Mouse (Mus musculus): ENCODE results near the gene Fndc1. TPM values are rescaled to one million over a fixed set of nuclear protein-coding genes. Genes with fewer than 3 reads are reported as not detected.

The Fndc1 gene
- polyA plus RNA-seq, 1 experiment from 2014 or later = 22.4 TPM

DNA sequence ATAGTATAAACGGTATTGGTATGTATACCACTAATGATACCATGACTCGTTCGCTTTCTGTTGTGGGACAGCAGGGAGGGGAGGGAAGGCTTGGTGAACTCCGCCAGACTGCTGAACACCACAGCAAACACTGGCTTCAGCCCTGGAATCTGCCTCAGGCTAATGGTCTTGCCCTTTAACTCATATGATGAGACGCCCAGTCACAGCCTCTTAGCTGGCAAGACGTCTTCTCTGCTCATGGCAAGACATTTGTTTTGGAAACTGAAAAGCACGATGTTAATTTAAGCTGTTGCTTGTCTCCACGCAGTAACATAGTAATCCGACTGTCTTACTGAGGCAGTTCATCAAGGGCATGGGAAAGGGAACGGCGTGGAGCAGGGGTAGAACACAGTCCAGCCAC, 72.1 kb downstream of the Fndc1 start:
- H3K27me3 ChIP-seq (ENCODE audit: control insufficient read depth, insufficient read depth, low read length) = no peaks in the 10 kb centered on the region
- no peaks in the 10 kb centered on the region for H3K9me3 ChIP-seq (ENCODE audit: control insufficient read depth, low read depth, low read length)
- no peak overlapping the region for H3K4me2 ChIP-seq (replicated peaks; ENCODE audit: low read depth, low read length)
- H3K4me1 ChIP-seq (ENCODE audit: control insufficient read depth, insufficient read depth, low read length) = no peaks in the 10 kb centered on the region
- WGBS = 77% methylated on average over 11 of the region's 11 CpGs
- no peak overlapping the region for H3K9ac ChIP-seq (replicated peaks; ENCODE audit: low read depth, low read length)
- no peaks in the 10 kb centered on the region for H3K36me3 ChIP-seq (ENCODE audit: control insufficient read depth, insufficient read depth, low read length)
- ATAC-seq (ENCODE audit: insufficient number of reproducible peaks, insufficient read depth, low FRiP score, low read depth) = no peak
- H3K27ac ChIP-seq (ENCODE audit: low read length) = no peak overlapping the region
- no peak overlapping the region for H3K4me3 ChIP-seq (ENCODE audit: low read depth, low read length)

DNA sequence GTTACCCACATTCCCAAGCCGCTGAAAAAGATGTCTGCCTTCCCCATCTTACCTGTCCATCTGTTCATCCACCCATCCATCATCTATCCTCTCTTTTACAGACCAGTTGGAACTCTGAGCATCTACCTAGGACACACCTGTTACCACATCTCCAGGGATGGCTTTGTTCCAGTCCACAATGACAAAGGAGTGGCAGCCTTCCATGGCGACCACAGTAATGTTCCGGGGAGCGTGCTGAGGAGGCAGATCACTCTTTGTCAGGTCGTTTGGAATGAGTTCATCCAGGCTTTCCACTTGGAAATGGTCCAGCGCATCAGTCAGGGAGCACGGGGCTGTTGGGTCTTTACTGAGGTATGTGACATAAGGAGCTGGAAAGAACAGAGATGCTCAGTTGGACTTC, 73.7 kb downstream of the Fndc1 start:
- no peaks in the 10 kb centered on the region for H3K27me3 ChIP-seq (ENCODE audit: control insufficient read depth, insufficient read depth, low read length)
- H3K27ac ChIP-seq (ENCODE audit: low read length) = no peak overlapping the region
- WGBS = 66% methylated on average over 7 of the region's 7 CpGs
- no peaks in the 10 kb centered on the region for H3K9me3 ChIP-seq (ENCODE audit: control insufficient read depth, low read depth, low read length)
- H3K36me3 ChIP-seq (ENCODE audit: control insufficient read depth, insufficient read depth, low read length) = no peaks in the 10 kb centered on the region
- H3K9ac ChIP-seq (replicated peaks; ENCODE audit: low read depth, low read length) = no peak overlapping the region
- H3K4me3 ChIP-seq (ENCODE audit: low read depth, low read length) = no peak overlapping the region
- no peaks in the 10 kb centered on the region for H3K4me1 ChIP-seq (ENCODE audit: control insufficient read depth, insufficient read depth, low read length)
- no peak overlapping the region for H3K4me2 ChIP-seq (replicated peaks; ENCODE audit: low read depth, low read length)
- no peak for ATAC-seq (ENCODE audit: insufficient number of reproducible peaks, insufficient read depth, low FRiP score, low read depth)

DNA sequence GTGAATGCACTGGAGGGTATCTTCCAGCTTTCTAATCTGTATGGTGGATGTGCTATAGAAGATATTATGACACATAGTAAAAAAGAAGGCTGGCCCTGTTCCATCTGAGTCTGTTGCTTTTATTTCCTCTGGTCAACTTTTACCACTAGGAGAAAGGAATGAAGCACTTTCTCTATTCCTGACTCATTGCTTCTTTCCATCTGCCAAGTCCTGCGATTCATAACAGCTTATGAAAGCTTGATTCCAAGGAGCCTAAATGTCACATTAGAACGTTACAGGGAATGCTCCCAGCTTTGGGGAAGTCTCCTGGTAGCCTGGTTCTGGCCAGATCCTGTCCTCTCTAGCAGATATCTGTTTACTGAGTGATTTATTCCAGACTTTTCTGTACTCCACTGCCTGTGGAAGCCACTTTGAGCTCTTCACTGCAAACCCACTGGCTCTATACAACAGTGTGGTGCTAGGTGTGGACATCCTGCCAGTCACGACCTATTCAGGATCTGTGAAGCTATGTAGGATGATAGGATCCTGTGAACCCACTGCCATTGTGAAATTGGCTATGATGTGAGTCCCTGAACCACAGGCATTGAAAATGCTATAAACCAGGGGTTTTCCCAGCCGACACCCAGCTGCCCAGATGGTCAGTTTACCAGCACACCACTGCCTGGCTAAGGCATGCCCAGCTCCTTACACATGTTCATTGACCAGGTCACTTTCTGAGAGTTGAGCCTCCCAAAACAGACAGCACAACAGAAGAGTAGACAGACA, 77.9 kb downstream of the Fndc1 start:
- Histone ChIP-seq H3K27me3 (ENCODE audit: control insufficient read depth, insufficient read depth, low read length) (no peaks in the 10 kb centered on the region), H3K4me1 (ENCODE audit: control insufficient read depth, insufficient read depth, low read length) (no peaks in the 10 kb centered on the region), H3K9me3 (ENCODE audit: control insufficient read depth, low read depth, low read length) (no peaks in the 10 kb centered on the region), H3K4me3 (ENCODE audit: low read depth, low read length) (no peak overlapping the region), H3K27ac (ENCODE audit: low read length) (no peak overlapping the region), H3K9ac (replicated peaks; ENCODE audit: low read depth, low read length) (no peak overlapping the region), H3K4me2 (replicated peaks; ENCODE audit: low read depth, low read length) (no peak overlapping the region), H3K36me3 (ENCODE audit: control insufficient read depth, insufficient read depth, low read length) (no peaks in the 10 kb centered on the region)
- no peak for ATAC-seq (ENCODE audit: insufficient number of reproducible peaks, insufficient read depth, low FRiP score, low read depth)
- WGBS = 81% methylated on average over 4 of the region's 4 CpGs

DNA sequence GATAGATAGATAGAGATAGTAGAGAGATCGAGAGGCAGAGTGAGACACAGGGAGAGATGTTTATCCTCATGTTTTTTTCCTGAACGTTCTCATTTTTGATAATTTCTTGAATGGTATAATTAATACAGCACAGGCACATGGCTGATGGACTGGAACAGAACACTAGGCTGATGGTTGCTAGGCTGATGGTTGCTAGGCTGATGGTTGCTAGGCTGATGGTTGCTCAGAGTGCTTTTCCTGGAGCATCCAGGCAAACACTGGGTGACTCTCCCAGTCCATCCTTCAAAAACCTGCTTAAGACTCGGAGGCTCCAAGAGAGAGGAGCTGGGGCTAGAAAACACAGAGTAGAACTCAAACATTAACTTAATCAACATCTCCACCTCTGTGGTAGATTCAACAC, 80.3 kb downstream of the Fndc1 start:
- Histone ChIP-seq H3K36me3 (ENCODE audit: control insufficient read depth, insufficient read depth, low read length) (no peaks in the 10 kb centered on the region), H3K4me3 (ENCODE audit: low read depth, low read length) (no peak overlapping the region), H3K4me2 (replicated peaks; ENCODE audit: low read depth, low read length) (no peak overlapping the region), H3K9ac (replicated peaks; ENCODE audit: low read depth, low read length) (no peak overlapping the region), H3K9me3 (ENCODE audit: control insufficient read depth, low read depth, low read length) (no peaks in the 10 kb centered on the region), H3K4me1 (ENCODE audit: control insufficient read depth, insufficient read depth, low read length) (no peaks in the 10 kb centered on the region), H3K27ac (ENCODE audit: low read length) (no peak overlapping the region), H3K27me3 (ENCODE audit: control insufficient read depth, insufficient read depth, low read length) (no peaks in the 10 kb centered on the region)
- 84% methylated on average over 3 of the region's 3 CpGs for whole genome bisulfite sequencing
- ATAC-seq (ENCODE audit: insufficient number of reproducible peaks, insufficient read depth, low FRiP score, low read depth) = no peak

DNA sequence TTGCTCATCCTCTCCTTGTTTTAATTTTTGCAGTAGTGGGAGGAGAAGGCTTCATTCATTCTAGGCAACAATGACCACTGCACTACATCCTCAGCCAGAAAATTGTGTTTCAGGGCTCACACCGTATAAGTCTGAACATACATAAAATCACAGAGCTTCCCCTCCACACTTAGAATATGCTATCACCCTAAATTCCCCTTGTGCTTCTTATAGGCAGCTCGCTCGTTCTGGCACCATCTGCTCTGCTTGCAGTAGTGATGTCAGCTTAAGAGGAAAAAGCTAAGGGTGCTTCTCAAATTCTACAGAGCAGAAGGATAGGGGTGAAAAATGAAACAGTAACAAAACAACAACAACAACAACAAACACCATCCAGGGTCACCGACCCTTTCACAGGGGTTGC, 82.1 kb downstream of the Fndc1 start:
- Histone ChIP-seq H3K9me3 (ENCODE audit: control insufficient read depth, low read depth, low read length) (no peaks in the 10 kb centered on the region), H3K4me2 (replicated peaks; ENCODE audit: low read depth, low read length) (no peak overlapping the region), H3K4me1 (ENCODE audit: control insufficient read depth, insufficient read depth, low read length) (no peaks in the 10 kb centered on the region), H3K9ac (replicated peaks; ENCODE audit: low read depth, low read length) (no peak overlapping the region), H3K27me3 (ENCODE audit: control insufficient read depth, insufficient read depth, low read length) (no peaks in the 10 kb centered on the region), H3K36me3 (ENCODE audit: control insufficient read depth, insufficient read depth, low read length) (no peaks in the 10 kb centered on the region), H3K27ac (ENCODE audit: low read length) (no peak overlapping the region), H3K4me3 (ENCODE audit: low read depth, low read length) (no peak overlapping the region)
- no peak for ATAC-seq (ENCODE audit: insufficient number of reproducible peaks, insufficient read depth, low FRiP score, low read depth)
- WGBS = 86% methylated on average over 4 of the region's 4 CpGs

GRCm38 (mm10) chr17:7740988-7741387, 86.1 kb downstream of the Fndc1 start:
- Histone ChIP-seq H3K9ac (replicated peaks; ENCODE audit: low read depth, low read length) (no peak overlapping the region), H3K4me1 (ENCODE audit: control insufficient read depth, insufficient read depth, low read length) (no peaks in the 10 kb centered on the region), H3K4me2 (replicated peaks; ENCODE audit: low read depth, low read length) (no peak overlapping the region), H3K36me3 (ENCODE audit: control insufficient read depth, insufficient read depth, low read length) (no peaks in the 10 kb centered on the region), H3K27me3 (ENCODE audit: control insufficient read depth, insufficient read depth, low read length) (no peaks in the 10 kb centered on the region), H3K27ac (ENCODE audit: low read length) (no peak overlapping the region), H3K9me3 (ENCODE audit: control insufficient read depth, low read depth, low read length) (no peaks in the 10 kb centered on the region), H3K4me3 (ENCODE audit: low read depth, low read length) (no peak overlapping the region)
- WGBS = 20% methylated on average over 2 of the region's 2 CpGs
- no peak for ATAC-seq (ENCODE audit: insufficient number of reproducible peaks, insufficient read depth, low FRiP score, low read depth)

DNA sequence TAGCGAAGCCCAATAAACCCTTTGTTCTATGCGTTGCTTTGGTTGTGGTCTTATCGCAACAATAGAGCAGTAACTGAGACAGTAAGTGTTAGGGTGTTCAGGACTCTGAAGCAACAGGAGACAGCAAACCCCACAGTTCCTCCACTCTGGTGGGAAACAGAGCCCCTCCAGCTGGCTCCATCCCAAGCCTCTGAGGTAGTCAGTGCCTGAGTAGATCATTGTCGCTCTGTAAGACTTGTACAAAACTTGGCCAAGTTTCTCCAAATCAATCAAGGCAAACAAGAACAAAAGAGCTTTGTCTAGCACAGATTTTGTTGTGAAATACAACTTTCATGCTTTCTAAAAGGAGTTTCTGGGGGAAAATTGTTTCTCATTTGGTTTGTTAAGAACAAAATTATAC, 104.1 kb downstream of the Fndc1 start:
- Histone ChIP-seq H3K9ac (replicated peaks; ENCODE audit: low read depth, low read length) (no peak overlapping the region), H3K27ac (ENCODE audit: low read length) (no peak overlapping the region), H3K36me3 (ENCODE audit: control insufficient read depth, insufficient read depth, low read length) (no peaks in the 10 kb centered on the region), H3K9me3 (ENCODE audit: control insufficient read depth, low read depth, low read length) (no peaks in the 10 kb centered on the region), H3K4me3 (ENCODE audit: low read depth, low read length) (no peak overlapping the region), H3K27me3 (ENCODE audit: control insufficient read depth, insufficient read depth, low read length) (no peaks in the 10 kb centered on the region), H3K4me2 (replicated peaks; ENCODE audit: low read depth, low read length) (no peak overlapping the region), H3K4me1 (ENCODE audit: control insufficient read depth, insufficient read depth, low read length) (no peaks in the 10 kb centered on the region)
- 87% methylated on average over 4 of the region's 4 CpGs for WGBS
- ATAC-seq (ENCODE audit: insufficient number of reproducible peaks, insufficient read depth, low FRiP score, low read depth) = no peak

DNA sequence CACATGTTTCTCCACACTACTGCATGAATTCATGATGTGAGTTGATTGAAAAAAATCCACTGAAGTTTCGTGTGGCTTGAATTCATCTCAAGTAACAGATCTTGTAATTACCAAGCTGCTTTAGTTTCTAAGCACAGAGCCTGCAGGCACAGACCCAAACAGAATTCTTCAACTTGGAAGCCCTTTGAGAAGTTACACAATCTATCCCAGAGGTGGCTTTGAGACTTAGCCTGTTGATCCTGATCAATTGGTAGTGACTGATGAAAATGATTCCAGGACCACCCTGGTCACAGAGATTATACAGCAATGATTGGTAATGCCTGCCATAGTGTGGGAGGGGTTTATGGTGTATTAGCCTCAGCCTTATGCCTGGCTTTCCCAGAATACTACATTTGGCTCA, 108.2 kb downstream of the Fndc1 start:
- Histone ChIP-seq H3K4me3 (ENCODE audit: low read depth, low read length) (no peak overlapping the region), H3K36me3 (ENCODE audit: control insufficient read depth, insufficient read depth, low read length) (no peaks in the 10 kb centered on the region), H3K27me3 (ENCODE audit: control insufficient read depth, insufficient read depth, low read length) (no peaks in the 10 kb centered on the region), H3K9me3 (ENCODE audit: control insufficient read depth, low read depth, low read length) (no peaks in the 10 kb centered on the region), H3K9ac (replicated peaks; ENCODE audit: low read depth, low read length) (no peak overlapping the region), H3K4me1 (ENCODE audit: control insufficient read depth, insufficient read depth, low read length) (no peaks in the 10 kb centered on the region), H3K4me2 (replicated peaks; ENCODE audit: low read depth, low read length) (no peak overlapping the region), H3K27ac (ENCODE audit: low read length) (no peak overlapping the region)
- no peak for ATAC-seq (ENCODE audit: insufficient number of reproducible peaks, insufficient read depth, low FRiP score, low read depth)
- 56% methylated on average over 1 of the region's 1 CpGs for WGBS

DNA sequence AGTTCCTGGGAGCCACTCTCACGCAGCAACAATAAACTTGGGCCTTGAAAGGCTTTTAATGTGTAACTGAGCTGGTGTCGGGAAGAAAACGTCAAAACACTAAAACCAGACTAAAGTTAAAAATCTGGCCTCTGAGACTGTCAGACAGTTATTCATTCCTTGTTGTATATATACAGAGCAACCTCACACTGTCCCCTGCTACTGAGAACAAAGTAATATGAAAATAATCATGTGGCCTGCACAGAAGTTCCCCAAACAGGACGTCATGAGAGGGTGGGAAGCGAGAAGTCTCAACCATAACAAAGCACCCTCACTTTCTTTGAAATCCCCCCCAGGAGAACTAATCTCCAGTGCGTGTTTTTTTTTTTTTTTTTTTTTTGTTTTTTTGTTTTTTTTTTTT, 109.2 kb downstream of the Fndc1 start:
- WGBS = 51% methylated on average over 6 of the region's 6 CpGs
- no peaks in the 10 kb centered on the region for H3K9me3 ChIP-seq (ENCODE audit: control insufficient read depth, low read depth, low read length)
- H3K27ac ChIP-seq (ENCODE audit: low read length) = no peak overlapping the region
- no peak overlapping the region for H3K4me2 ChIP-seq (replicated peaks; ENCODE audit: low read depth, low read length)
- ATAC-seq (ENCODE audit: insufficient number of reproducible peaks, insufficient read depth, low FRiP score, low read depth) = no peak
- H3K4me1 ChIP-seq (ENCODE audit: control insufficient read depth, insufficient read depth, low read length) = no peaks in the 10 kb centered on the region
- no peaks in the 10 kb centered on the region for H3K27me3 ChIP-seq (ENCODE audit: control insufficient read depth, insufficient read depth, low read length)
- H3K9ac ChIP-seq (replicated peaks; ENCODE audit: low read depth, low read length) = no peak overlapping the region
- no peak overlapping the region for H3K4me3 ChIP-seq (ENCODE audit: low read depth, low read length)
- no peaks in the 10 kb centered on the region for H3K36me3 ChIP-seq (ENCODE audit: control insufficient read depth, insufficient read depth, low read length)

Measured in stomach, embryonic 14.5 days (tissue).